Mouse (Mus musculus) CD4-positive helper T cell, adult 2 months (primary cell): ENCODE results near the gene Il20rb.

Experiments
- DNase-seq: peaks from one replicate; pipeline ENCODE4 v3.0.0-alpha.2; 2012; ENCODE audit warnings: low read depth, missing footprints, low spot score

Gene Il20rb

DNA sequence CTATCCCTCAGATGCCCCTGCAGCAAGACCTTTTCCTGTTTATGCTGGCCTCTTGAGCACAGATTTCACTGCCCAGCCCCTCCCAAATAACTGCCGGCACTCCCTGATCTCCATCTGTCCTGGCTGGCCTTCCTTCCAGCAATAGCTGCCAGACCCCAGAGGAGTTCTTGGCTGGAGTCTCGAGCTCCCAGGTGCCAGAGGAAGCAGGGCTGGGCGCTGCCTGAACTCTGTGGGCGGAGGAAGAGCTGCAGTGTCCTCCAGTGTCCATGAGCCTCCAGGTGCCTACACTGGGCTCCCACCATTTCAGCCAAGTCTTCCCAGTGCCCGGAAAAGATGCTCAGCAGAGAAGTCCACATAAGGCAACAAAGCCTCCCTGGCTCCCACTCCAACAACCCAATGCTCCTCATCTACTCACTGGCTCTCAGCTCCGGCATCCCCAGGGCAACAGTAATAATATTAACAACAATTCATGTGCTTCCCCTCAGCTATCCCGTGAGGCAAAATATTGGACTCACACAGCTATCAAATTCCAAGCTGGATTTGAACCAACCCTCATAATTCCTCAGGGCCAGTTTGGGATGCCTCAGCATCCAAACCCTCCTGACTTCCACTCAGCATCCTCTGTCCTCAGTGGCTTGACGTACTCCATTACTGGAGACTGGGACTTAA is 15.5 kb downstream of the Il20rb start:
- no peak for DNase-seq

DNA sequence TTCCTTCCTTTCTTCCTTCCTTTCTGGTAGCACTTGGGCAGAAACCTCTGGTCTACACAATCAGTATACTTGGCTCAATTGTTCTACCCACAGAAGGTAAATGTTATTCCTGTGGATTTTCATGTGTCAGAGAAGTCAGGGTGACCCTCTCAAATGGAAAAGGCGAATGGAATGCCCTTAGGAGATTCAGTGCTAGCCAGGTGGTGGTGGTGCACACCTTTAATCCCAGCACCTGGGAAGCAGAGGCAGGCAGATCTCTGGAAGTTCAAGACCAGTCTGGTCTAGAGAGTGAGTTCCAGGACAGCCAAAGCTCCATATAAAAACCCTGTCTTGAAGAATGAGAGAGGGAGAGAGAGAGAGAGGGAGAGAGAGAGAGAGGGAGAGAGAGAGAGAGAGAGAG is 16.4 kb downstream of the Il20rb start:
- no peak for DNase-seq

DNA sequence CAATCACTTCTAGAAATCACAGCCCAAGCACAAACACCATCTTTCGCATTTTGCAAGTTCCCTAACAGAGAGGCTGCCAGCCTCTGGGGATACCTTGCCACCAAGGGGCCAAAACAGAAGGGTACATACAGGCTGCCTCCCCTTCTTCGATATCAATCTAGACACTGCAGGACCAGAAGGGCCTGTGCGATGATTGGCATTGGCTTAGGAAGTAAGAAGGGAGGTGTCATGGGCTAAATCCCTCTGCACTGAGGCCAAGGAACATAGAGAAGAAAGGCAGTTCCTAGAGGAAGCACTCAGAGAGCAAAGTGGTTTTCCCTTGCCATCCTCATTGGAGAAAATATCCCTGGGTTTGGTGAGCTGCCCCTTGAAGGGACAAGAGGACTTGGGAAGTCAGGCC is 16.9 kb downstream of the Il20rb start:
- DNase-seq: no peak

DNA sequence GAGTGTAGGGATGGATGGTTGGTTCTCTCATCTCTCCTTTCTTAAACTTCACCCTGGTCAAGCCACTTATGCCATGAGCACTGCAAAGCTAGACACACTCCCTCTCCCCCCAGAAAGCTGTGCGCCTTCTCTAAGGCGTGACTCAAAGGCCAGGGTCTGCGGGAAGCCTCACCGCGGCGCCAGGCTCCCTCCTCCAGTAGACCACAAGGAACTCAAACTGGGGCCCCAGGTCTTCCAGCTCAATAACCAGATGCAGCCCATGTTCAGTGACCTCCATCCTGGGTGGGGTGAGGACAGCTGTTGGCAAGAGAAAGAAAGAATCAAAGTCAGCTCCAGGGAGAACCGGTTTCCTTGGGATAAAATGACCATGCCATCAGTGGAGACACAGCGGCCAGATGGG is 18.4 kb downstream of the Il20rb start:
- no peak for DNase-seq

DNA sequence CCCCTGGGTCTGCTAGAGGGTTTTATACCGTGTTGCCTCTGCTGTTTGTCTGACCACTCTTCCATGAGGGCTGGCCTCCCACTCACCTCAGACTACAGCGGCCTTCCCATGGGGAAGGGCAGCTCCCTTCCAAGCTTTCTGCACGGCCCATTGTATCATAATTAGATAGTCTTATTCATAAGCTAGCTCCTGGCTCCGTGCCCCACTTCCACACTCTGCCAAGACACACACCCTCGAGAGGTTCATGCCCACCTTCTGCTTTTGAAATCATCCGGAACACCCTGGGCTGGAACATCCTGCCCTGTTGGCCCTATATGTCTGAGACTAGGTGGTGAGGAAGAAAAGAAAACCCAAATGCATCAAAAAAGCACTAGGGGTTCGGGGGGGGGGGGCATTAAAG is 18.9 kb downstream of the Il20rb start:
- no peak for DNase-seq

DNA sequence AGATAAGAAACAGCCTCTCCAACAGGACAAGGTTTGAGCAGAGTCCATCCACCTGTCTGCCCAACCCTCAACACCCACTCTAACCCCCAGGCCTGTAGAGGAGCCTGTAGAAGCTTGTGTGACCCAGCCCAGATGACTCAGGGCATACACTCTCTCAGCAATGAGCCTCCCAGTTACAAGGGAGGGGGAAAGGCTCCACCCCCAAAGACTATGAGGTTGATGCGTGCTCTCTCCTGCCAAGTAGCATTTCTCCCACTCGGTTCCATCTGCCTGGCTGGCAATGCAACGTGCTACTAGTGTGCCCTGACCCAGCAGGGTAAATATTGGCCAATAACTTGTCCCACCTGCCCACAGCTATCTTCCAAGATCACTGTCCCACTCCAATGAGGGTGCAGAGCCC is 19.8 kb downstream of the Il20rb start:
- no peak for DNase-seq

DNA sequence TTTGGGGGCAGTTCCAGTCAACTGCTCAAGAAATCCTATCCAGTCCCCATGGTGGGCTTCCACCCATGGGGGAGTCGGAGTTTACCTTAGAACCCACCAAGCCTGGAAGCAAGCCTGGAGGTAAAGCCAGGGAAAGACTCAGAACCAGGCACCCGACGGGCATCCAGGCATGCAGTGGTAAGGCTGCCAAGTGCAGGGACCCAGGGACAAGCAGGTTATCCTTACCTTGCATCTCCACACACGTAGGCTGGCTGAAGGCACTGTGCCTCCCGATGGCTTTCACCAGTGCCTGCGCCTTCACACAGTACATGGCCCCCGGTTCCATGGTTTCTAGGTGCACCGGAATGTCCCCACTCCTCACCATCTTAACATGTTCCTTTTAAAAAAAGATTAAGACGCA is 20.6 kb downstream of the Il20rb start:
- no peak for DNase-seq

DNA sequence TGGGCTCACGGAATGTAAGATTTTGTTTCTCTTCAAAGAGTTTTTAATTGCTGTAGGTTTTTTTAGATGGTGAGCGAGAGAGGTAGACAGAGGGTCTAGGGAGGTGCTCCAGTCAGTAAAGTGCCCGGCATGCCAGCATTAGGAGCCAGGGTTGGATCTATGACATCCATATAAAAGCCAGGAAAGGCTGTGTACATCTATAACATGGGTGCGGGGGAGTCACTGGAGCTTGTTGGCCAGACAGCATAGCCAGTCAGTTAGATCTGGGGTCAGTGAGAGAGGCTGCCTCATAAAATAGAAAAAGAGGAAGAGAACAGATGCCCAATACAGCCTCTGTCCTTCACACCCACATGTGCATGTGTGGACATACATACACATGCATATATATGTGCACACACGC is 21.2 kb downstream of the Il20rb start:
- DNase-seq: no peak

DNA sequence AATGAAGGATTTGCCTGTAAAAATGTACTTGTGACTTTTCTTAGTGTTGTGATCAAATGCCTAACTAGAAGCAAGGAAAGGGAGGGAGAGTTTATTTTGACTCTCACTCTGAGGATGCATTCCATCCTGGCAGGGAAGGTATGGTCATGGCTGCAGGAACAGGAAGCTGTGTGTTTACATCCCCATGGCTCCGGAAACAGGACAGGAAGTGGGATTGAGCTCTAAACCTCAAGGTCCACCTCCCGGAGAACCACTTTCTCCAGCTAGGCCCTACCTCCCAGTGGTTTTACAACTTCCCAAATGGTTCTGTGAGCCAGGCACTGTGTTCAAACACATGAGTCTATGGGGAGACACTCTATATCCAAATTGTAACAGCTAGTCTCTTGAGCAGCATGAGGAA is 22.8 kb downstream of the Il20rb start:
- peak; percentile 11 for DNase-seq

DNA sequence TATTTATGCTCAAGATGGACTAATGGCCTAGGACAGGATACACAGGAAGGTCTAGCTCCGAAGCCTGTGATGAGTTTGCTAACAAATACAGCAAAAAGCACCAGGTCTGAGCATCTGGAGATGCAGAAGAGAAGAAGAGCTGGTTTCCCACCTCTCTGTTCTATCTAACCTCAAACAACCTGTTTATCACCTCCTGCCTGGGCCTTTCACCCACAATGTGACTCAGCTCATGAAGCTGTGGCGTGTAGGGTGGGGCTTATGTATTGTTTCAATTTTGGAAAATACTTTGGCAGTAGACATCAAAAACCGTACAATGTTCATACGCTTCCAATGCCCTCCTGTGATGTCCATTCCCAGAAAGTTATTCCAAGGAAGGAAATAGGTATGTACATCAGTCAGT is 24.5 kb downstream of the Il20rb start:
- peak; percentile 81 for DNase-seq

DNA sequence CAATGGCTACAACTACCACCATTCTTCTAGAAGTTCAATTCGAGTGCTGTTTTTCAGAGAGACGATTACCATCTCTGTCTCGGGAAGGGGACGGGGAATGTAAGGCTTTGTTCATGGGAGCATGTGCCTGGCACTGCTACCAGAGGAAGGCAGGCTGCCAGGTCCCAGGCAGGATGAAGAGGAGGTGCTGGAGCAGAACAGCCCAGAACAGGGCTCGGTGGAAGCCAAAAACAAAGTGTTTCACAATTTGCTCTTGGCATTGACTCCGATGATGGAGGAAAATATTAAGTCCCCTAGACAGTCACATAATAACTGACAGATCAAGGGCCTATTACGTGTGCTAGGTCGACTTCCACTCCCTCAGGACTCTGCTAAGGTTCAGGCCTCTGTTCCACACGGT is 24.9 kb downstream of the Il20rb start:
- no peak for DNase-seq

DNA sequence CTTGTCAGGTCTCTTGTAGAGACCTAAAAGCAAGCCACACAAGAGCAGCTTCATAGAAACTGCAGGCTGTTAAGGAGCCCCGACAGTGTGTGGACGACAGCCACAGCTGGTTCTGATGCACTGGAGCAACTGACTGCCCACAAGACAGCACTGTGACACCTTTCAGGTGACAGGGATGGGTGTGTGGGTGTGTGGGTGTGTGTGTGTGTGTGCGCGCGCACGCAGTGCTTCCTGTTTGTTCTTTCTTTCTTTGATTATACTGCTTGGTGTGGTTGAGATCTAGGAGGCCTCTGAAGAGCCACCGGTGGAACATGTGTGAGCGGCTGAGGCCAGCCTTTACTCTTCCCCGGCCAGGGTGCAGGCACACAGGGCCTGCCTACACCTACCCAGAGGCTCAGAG is 26.4 kb downstream of the Il20rb start:
- peak; percentile 92 for DNase-seq

DNA sequence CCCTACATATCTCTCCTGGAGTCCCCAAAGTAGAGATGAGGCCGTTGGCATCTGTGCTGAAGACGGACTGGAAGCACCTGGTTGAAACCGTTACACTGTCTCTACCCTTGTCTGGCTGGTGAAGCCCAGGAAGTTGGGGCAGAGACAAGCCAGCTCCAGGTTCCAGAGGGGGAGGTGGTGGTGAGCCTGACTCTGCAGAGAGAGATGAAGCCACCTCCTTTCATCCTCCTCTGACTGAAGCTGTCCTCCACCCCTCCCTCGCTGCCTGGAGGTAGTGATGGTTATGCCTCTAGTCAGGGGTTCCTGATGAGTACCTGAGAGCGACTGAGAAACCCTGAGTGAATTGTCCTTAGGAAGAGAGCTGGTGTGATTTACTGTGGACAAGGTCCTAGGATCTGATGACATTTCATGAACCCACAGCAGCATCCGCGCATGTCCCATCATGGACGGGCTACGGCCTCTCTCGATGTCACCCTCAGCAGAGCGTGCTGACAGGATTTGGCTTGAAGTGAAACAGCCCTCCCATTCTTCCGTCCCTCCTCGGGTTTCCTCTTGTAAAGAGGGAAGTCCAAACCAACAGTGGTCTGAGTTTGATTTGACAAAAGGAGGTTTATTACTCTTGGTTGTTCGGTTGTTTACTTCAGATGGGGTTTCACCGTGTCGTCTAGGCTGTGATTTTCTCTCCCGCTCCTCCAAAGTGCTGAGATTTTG is 28.5 kb downstream of the Il20rb start:
- DNase-seq: peak; percentile 42

DNA sequence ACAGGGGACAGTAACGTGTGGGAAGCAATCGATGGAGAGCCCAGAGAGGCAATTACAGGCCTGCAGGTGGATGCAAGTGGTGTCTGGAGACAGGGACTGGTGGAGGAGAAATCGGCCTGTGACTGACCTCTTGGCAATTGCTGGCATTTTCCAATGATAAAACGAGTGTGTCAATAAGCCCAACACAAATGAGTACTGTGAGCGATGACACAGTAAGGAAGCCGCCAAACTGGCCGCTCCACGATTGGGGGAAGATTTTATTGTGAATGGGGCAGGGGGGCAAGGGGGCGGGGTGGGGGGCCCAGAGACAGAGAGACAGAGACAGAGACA is 32.0 kb downstream of the Il20rb start:
- no peak for DNase-seq

DNA sequence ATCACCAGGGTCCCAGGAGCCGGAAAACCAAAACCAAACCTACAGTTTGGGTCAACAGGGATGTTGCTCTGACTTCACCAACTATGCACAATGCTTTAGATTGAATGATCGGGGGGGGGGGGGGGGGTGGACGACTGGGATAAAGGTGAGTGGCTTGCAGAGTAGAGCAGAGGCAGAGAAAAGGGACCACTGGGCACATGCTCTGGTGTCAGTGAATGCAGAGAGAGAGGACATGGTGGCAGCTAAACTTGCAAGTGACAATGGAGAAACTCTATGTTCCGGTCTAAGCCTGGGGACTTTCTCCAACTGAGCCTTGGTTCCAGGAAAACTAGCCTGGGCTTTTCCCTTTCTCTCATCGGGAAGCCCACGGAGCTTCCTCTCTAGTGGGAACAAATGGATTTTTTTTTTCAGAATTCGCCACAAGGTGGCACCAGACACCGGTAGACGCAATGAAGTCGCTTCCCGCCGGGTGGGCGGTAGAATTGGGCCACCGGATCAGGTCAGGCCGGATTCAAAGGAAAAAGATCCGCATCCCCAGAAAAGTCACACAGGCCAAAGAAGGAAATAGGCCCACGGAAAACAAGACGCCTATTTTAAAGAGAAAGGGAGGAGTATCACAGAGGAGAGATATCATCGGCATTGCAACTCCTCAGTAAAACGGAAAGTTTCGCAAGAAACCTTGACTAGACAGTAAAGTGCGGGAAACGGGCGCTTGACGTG is 32.5 kb downstream of the Il20rb start:
- DNase-seq: peak; percentile 76

DNA sequence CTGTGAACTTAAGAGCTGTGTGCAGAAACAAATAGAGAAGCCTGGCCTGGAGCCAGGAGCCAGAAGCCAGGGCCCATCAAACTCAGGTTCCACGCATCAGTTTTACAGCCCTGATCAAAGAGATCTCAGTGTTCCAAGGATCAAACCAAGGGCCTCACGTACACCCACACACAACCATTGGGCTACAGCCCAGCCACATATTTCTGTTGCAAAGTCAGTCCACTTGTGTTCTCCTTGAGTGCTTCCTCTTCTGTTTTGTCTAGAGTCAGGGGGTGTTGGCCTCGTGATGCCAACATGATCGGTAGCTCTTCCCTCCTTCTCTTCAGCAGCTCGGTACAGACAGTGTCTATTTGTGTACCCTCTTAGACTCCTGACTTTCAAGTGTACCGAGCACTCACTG is 34.2 kb downstream of the Il20rb start:
- no peak for DNase-seq

DNA sequence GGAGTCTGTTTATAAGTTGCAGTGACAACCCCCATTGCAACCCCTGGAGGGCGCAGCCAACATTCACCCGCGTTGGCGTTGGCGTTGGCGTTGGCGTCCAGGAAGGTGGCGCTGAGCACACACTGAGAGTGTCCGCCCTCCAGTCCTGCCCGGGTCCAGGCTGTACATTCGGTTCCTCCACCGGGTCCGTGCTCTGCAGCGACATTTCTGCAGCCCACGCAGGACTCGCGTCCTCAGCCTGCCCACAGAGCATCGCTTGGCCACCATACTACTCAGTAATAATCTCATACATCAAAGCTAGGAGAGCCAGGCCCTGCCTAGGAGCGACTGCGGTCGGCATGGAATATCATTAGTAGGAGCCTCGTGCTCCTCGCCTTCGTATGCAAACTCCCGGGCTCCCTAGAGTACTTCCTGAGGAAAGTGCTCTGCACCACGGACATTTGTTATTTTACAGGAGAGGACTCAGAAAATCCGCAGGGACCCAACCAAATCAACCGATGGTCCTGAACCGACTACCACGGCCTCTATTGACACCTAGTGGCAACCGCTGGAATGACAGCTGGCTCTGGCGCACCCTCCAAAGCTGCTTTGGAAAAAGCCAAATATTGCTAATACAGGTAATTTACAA is 40.4 kb downstream of the Il20rb start:
- peak; percentile 64 for DNase-seq

DNA sequence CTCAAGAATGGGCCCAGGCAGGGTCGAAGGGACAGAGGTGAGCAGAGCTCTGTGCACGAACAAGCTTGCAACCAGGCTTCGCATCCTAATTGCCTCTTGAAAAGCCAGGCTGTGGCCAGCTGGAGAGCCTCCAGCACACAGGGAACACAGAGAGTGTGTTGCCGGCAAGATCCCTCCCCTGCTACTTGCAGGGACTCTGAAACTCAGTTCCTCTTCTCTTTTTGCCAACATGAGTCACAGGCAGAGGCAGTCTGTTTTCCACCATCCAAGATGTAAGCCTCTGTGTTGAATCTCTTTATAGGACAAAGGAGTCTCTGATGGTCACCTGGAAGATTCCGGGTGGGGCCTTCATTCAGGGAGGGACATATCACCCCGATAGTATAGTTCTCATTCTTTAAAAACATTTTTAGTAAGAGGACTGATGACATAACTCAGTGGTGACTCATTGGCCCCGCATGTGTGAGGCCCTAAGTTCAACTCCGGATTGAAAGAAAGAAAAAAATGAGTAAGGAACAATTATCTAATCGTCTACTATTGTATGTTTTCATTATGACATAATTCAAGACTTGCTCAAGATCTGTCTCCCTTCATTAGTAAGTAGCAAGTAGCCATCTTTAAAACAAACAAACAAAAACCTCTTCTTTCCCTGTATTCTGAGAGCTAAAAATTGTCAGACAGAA is 46.3 kb downstream of the Il20rb start:
- no peak for DNase-seq

DNA sequence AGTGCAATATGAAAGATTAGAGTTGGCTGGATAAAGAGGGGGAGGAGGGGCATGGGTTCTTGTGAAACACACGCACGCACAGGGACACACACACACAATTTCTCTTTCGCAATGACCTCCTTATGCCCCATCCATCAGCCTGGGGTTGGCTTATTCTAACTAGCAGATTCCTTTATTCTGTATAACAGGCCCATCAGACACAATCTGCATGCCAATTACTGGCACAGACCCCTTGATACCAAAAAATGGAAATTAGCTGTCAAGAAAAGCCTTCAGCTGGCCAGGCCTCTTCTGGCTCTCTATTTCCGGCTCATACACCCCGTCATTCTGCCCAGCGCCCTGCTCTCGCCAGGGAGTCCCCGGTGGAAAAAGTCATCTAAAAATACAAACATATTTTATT is 47.1 kb downstream of the Il20rb start:
- no peak for DNase-seq

DNA sequence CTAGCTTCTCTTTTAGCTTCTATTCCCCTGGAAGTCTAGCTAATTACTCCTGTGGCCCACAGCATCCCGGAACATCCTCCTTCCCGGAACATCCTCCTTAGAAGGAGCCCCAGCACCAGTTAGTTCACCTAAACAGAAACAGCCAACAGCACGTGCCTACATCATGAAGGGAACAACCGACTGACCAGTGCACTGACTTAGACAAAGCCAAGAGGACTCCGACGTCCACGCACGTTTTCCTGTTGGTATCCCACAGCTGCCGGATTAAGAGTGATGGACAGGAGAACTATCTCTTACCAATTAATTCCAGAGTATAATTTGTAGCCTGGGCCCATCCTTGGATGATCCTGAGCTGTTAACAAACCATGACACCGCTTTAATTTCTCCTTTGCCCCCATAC is 47.6 kb downstream of the Il20rb start:
- no peak for DNase-seq

DNA sequence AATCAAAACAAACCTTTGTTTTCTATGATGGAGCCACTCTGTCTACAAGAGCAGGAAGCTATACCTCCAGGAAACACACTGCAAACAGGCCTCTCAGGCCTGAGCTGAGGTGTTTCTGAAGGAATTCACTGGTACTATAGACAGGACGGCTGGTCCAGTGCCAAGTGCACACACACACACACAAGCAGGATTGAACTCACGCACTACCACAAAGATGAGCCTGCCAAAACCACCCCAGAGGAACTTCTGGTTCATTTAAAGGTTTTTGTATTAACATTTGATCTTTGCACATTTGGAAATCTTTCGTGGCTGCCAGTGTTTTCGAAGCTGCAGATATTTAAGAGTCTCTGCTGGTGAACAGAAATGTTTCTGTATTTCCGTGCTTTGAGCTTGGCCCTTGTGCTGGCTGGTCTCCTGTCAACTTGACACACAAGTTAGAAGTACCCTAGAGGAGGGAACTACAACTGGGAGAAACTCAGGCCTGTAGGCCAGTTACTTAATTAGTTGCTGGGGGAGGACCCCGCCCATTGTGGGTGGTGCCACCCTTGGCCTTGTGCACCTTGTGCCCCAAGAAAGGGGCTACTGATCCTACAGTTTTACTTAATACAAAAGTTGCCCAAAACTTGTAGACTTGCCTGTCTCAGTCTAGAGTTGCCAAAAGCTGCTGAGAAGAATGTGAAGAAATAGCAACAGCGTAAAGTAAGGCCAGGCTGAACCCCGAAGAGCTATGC is 49.6 kb downstream of the Il20rb start:
- DNase-seq: no peak
